Mouse (Mus musculus): Measurements from ENCODE around the gene AW549877. TPM values are rescaled to one million over a fixed set of nuclear protein-coding genes. Genes with fewer than 3 reads are reported as not detected.

AW549877 gene
- total and polyA plus RNA-seq, 2 experiments = 5.5 to 20.9 TPM

DNA sequence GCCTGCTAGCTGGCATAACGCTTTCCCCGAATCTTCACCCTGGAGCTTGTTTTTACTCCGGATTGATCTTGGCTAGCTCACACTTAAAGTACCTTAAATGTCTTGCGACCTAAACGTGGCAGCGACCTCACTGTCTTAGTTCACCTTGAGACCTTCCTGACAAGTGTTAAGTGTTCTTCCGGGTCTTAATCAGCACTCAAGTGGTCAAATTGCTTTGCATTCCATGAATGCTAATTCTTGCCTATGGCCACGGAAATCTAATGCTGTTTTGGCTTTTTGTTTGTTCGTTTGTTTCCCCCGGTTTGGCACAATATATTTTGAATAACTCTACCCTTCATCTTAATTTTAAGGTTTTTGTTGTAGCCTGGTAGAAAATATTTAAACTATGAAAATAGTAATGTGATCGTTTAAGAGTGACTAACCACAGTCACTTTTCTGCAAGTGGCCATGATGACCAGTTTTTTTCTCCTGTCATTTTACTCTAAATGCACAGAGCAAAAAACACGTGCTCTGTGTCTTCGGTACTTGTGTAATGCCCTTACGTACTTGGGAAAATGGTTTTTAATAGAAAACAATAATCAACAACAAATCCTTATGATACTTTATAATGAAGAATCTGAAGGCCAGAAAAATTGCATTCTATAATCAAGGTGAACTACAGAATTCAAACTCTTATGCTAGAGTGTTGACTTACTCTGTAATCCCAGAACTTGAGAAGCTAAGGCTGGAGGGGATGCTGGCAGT is 895 bp upstream of the AW549877 start:
- no peak for DNase-seq (ENCODE audit: extremely low read depth, low read depth, low spot score)
- Histone ChIP-seq H3K79me2 (ENCODE audit: control insufficient read depth, insufficient read depth, low read length) (no peaks in the 10 kb centered on the region), H3K4me1 (ENCODE audit: control insufficient read depth, insufficient read depth, low read length) (no peaks in the 10 kb centered on the region; the same call in 1 of the 2 replicates), H3K27ac (replicated peaks; ENCODE audit: insufficient read depth, low read depth, low read length) (peak overlapping the region; percentile 91), H3K4me3 (ENCODE audit: insufficient read depth, low read depth, low read length) (peak overlapping the region; percentile 60), H3K9ac (ENCODE audit: low read depth, low read length) (peak overlapping the region; percentile 79), H3K36me3 (ENCODE audit: control insufficient read depth, insufficient read depth, low read length) (peaks cover 7% of the 10 kb centered on the region), H3K27me3 (ENCODE audit: control insufficient read depth, insufficient read depth, low read length) (no peaks in the 10 kb centered on the region)
- 19% methylated on average over 14 of the region's 14 CpGs for WGBS
- TF ChIP-seq POLR2A (IDR thresholded peaks at IDR 0.05; ENCODE audit: extremely low read depth, insufficient read depth, low read length) = no peak
- TF ChIP-seq CTCF (IDR thresholded peaks at IDR 0.05; ENCODE audit: low read depth, low read length) = no peak

DNA sequence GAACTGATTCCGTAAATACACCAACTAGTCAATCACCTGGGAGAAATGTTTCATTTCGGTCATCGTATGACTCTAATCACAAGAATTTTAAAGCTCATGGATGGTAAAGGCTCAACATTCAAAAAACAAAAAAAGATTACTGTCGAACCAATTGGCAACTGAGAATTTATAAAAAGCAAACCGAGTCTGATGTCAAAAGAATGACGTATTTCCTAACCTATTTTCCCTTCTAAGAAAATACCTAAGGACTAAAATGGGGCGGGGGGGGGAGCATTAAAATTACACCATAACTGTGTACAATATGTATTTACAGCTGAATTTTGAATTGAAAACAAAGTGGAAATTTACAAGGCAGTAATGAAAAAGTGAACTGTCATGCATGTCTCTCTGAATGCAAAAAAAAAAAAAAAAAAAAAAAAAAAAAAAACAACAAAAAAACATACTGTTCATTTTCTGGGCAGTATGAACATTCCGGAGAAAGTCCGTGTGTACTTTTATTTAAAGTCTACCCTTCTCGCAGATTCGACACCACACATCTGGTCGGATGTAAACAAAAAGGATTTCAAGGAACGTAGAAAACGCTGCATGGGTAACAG is 594 bp downstream of the AW549877 start:
- 19% methylated on average over 14 of the region's 14 CpGs for WGBS
- TF ChIP-seq POLR2A (IDR thresholded peaks at IDR 0.05; ENCODE audit: extremely low read depth, insufficient read depth, low read length) (no peak), CTCF (IDR thresholded peaks at IDR 0.05; ENCODE audit: low read depth, low read length) (no peak)
- H3K27ac ChIP-seq (replicated peaks; ENCODE audit: insufficient read depth, low read depth, low read length) = peak overlapping the region; percentile 98
- H3K27me3 ChIP-seq (ENCODE audit: control insufficient read depth, insufficient read depth, low read length) = no peaks in the 10 kb centered on the region
- peak; percentile 19 for DNase-seq (ENCODE audit: extremely low read depth, low read depth, low spot score)
- H3K4me1 ChIP-seq (ENCODE audit: control insufficient read depth, insufficient read depth, low read length) = no peaks in the 10 kb centered on the region; the same call in 1 of the 2 replicates
- peak overlapping the region; percentile 97 for H3K9ac ChIP-seq (ENCODE audit: low read depth, low read length)
- peak overlapping the region; percentile 92 for H3K4me3 ChIP-seq (ENCODE audit: insufficient read depth, low read depth, low read length)
- peaks cover 16% of the 10 kb centered on the region for H3K36me3 ChIP-seq (ENCODE audit: control insufficient read depth, insufficient read depth, low read length)
- no peaks in the 10 kb centered on the region for H3K79me2 ChIP-seq (ENCODE audit: control insufficient read depth, insufficient read depth, low read length)

DNA sequence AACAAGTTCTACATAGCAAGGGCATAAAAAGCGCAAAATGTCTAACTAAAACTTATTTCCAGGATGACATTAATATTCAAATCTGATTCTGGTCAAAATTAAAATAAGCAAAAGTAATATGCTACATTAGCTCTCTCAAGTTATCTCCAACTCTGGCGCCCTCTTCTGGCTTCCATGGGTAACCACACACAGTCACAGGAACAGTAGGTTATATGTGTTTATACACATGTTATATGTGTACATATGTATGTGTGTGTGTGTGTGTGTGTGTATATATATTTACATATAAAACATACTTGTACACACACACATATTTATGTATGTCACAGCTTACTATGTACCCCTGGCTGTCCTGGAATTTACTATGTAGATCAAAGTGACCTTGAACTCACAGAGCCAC is 7.6 kb downstream of the AW549877 start:
- WGBS = 75% methylated on average over 2 of the region's 2 CpGs
- no peak for TF ChIP-seq POLR2A (IDR thresholded peaks at IDR 0.05; ENCODE audit: extremely low read depth, insufficient read depth, low read length)
- TF ChIP-seq CTCF (IDR thresholded peaks at IDR 0.05; ENCODE audit: low read depth, low read length) = 0 out of 2 replicates have a peak, but pooled peaks have one; percentile 16
- peaks cover 51% of the 10 kb centered on the region for H3K36me3 ChIP-seq (ENCODE audit: control insufficient read depth, insufficient read depth, low read length)
- H3K9ac ChIP-seq (ENCODE audit: low read depth, low read length) = no peak overlapping the region
- peak; percentile 23 for DNase-seq (ENCODE audit: extremely low read depth, low read depth, low spot score)
- no peaks in the 10 kb centered on the region for H3K79me2 ChIP-seq (ENCODE audit: control insufficient read depth, insufficient read depth, low read length)
- H3K27ac ChIP-seq (replicated peaks; ENCODE audit: insufficient read depth, low read depth, low read length) = no peak overlapping the region
- H3K4me1 ChIP-seq (ENCODE audit: control insufficient read depth, insufficient read depth, low read length) = no peaks in the 10 kb centered on the region
- H3K27me3 ChIP-seq (ENCODE audit: control insufficient read depth, insufficient read depth, low read length) = no peaks in the 10 kb centered on the region
- no peak overlapping the region for H3K4me3 ChIP-seq (ENCODE audit: insufficient read depth, low read depth, low read length)

DNA sequence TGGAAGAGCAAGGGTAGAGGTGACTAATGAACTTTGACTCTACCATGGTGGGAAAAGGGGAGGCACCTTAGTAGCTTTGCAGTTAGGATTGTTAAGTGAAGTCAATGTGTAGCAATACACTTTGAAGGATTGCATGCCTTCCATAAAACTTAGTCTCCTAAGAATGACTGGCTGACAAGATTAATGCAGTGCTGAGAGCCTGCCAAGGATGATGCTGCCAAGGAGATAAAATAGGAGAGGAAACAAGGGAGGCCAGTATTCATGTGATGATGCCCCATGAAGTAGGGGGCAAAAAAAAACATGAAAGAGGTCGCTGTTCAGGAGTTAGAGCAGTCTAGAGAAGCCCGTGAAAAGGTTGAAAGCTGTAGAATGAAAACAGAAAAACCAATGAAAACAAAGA is 10.7 kb downstream of the AW549877 start:
- TF ChIP-seq CTCF (IDR thresholded peaks at IDR 0.05; ENCODE audit: low read depth, low read length) = no peak
- no peak for TF ChIP-seq POLR2A (IDR thresholded peaks at IDR 0.05; ENCODE audit: extremely low read depth, insufficient read depth, low read length)
- Histone ChIP-seq H3K79me2 (ENCODE audit: control insufficient read depth, insufficient read depth, low read length) (no peaks in the 10 kb centered on the region), H3K4me3 (ENCODE audit: insufficient read depth, low read depth, low read length) (no peak overlapping the region), H3K27ac (replicated peaks; ENCODE audit: insufficient read depth, low read depth, low read length) (no peak overlapping the region), H3K9ac (ENCODE audit: low read depth, low read length) (no peak overlapping the region), H3K36me3 (ENCODE audit: control insufficient read depth, insufficient read depth, low read length) (peaks cover 37% of the 10 kb centered on the region), H3K4me1 (ENCODE audit: control insufficient read depth, insufficient read depth, low read length) (no peaks in the 10 kb centered on the region), H3K27me3 (ENCODE audit: control insufficient read depth, insufficient read depth, low read length) (no peaks in the 10 kb centered on the region)
- DNase-seq (ENCODE audit: extremely low read depth, low read depth, low spot score) = no peak
- WGBS = 76% methylated on average over 2 of the region's 2 CpGs

DNA sequence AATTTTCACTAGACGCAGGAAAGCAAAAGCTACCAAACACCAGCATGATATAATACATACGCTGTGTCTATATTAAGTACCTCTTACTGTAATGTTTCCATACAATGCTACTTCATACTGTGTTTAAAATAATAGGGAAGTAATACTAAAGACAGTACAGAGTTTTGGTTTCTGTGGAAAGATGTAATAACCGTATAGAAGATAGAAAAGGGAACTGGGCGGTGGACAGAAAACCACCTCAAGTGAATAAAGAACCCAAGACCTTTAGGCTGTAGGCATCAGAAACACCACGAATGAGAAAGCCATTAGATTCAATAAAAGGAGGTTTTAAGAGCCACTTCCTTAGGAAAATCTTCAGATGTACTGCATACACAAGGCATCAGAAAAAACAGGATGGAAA is 12.8 kb downstream of the AW549877 start:
- Histone ChIP-seq H3K4me1 (ENCODE audit: control insufficient read depth, insufficient read depth, low read length) (no peaks in the 10 kb centered on the region), H3K4me3 (ENCODE audit: insufficient read depth, low read depth, low read length) (no peak overlapping the region), H3K79me2 (ENCODE audit: control insufficient read depth, insufficient read depth, low read length) (no peaks in the 10 kb centered on the region), H3K9ac (ENCODE audit: low read depth, low read length) (no peak overlapping the region), H3K27me3 (ENCODE audit: control insufficient read depth, insufficient read depth, low read length) (no peaks in the 10 kb centered on the region), H3K36me3 (ENCODE audit: control insufficient read depth, insufficient read depth, low read length) (peaks cover 30% of the 10 kb centered on the region), H3K27ac (replicated peaks; ENCODE audit: insufficient read depth, low read depth, low read length) (no peak overlapping the region)
- no peak for TF ChIP-seq POLR2A (IDR thresholded peaks at IDR 0.05; ENCODE audit: extremely low read depth, insufficient read depth, low read length)
- TF ChIP-seq CTCF (IDR thresholded peaks at IDR 0.05; ENCODE audit: low read depth, low read length) = no peak
- no peak for DNase-seq (ENCODE audit: extremely low read depth, low read depth, low spot score)
- 89% methylated on average over 5 of the region's 5 CpGs for WGBS

DNA sequence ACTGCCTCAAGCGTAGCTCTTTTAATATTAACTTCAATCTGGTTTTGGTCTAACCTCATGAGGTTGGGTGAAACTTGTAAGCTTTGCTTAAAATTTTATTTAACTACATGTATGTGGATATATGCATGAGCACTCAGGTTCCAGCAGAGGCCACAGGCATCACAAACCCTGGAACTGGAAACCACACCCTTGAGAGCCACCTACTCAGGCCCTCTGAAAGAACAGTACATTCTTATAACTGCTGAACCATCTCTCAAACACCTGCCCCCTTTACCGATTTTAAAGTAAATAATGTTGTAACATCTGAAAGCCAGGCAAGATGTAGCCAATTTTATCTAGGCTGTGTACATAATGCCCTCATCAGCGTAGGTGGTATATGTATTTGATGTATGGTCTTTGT is 15.7 kb downstream of the AW549877 start:
- Histone ChIP-seq H3K4me3 (ENCODE audit: insufficient read depth, low read depth, low read length) (no peak overlapping the region), H3K79me2 (ENCODE audit: control insufficient read depth, insufficient read depth, low read length) (no peaks in the 10 kb centered on the region), H3K27ac (replicated peaks; ENCODE audit: insufficient read depth, low read depth, low read length) (peak overlapping the region; percentile 92), H3K9ac (ENCODE audit: low read depth, low read length) (no peak overlapping the region), H3K27me3 (ENCODE audit: control insufficient read depth, insufficient read depth, low read length) (no peaks in the 10 kb centered on the region), H3K36me3 (ENCODE audit: control insufficient read depth, insufficient read depth, low read length) (peaks cover 16% of the 10 kb centered on the region), H3K4me1 (ENCODE audit: control insufficient read depth, insufficient read depth, low read length) (no peaks in the 10 kb centered on the region)
- TF ChIP-seq CTCF (IDR thresholded peaks at IDR 0.05; ENCODE audit: low read depth, low read length) (no peak), POLR2A (IDR thresholded peaks at IDR 0.05; ENCODE audit: extremely low read depth, insufficient read depth, low read length) (no peak)
- WGBS = 14% methylated on average over 3 of the region's 3 CpGs
- peak; percentile 56 for DNase-seq (ENCODE audit: extremely low read depth, low read depth, low spot score)
